Mouse (Mus musculus): ENCODE results near the gene Farp1. TPM values are rescaled to one million over a fixed set of nuclear protein-coding genes. Genes with fewer than 3 reads are reported as not detected.

The Farp1 gene
- polyA plus RNA-seq, 1 experiment from 2014 or later: 22.4 TPM

- 91% methylated on average over 9 of the region's 9 CpGs for WGBS
- no peak for DNase-seq (ENCODE audit: low spot score, missing footprints)
- Histone ChIP-seq H3K27ac (ENCODE audit: low read depth, low read length) (no peak overlapping the region), H3K4me2 (no peak overlapping the region), H3K27me3 (ENCODE audit: control insufficient read depth, insufficient read depth, low read length) (no peaks in the 10 kb centered on the region), H3K9ac (ENCODE audit: low read length) (no peak overlapping the region), H3K9me3 (ENCODE audit: control insufficient read depth, low read length) (no peaks in the 10 kb centered on the region), H3K36me3 (ENCODE audit: control insufficient read depth, insufficient read depth, low read length) (no peaks in the 10 kb centered on the region), H3K4me3 (ENCODE audit: low read depth, low read length) (no peak overlapping the region), H3K4me1 (ENCODE audit: control insufficient read depth, insufficient read depth, low read length) (peaks cover 6% of the 10 kb centered on the region; the same call in 1 of the 2 replicates)
- no peak for ATAC-seq (ENCODE audit: low FRiP score)
Measured at GRCm38 (mm10) chr14:121175385-121175784, 140.4 kb downstream of the Farp1 start.

- no peak overlapping the region for H3K27ac ChIP-seq (ENCODE audit: low read depth, low read length)
- H3K36me3 ChIP-seq (ENCODE audit: control insufficient read depth, insufficient read depth, low read length): no peaks in the 10 kb centered on the region
- WGBS: 87% methylated on average over 4 of the region's 4 CpGs
- H3K4me2 ChIP-seq: no peak overlapping the region
- DNase-seq (ENCODE audit: low spot score, missing footprints) (no peak), ATAC-seq (ENCODE audit: low FRiP score) (no peak)
- H3K9ac ChIP-seq (ENCODE audit: low read length): no peak overlapping the region
- H3K4me1 ChIP-seq (ENCODE audit: control insufficient read depth, insufficient read depth, low read length): peaks cover 6% of the 10 kb centered on the region; the same call in 1 of the 2 replicates
- H3K9me3 ChIP-seq (ENCODE audit: control insufficient read depth, low read length): no peaks in the 10 kb centered on the region
- no peaks in the 10 kb centered on the region for H3K27me3 ChIP-seq (ENCODE audit: control insufficient read depth, insufficient read depth, low read length)
- no peak overlapping the region for H3K4me3 ChIP-seq (ENCODE audit: low read depth, low read length)
Measured at GRCm38 (mm10) chr14:121175861-121176260, 140.9 kb downstream of the Farp1 start.

GRCm38 (mm10) chr14:121177907-121178306 lies 142.9 kb downstream of the Farp1 start:
- H3K27ac ChIP-seq (ENCODE audit: low read depth, low read length): no peak overlapping the region
- WGBS: 88% methylated on average over 6 of the region's 6 CpGs
- H3K36me3 ChIP-seq (ENCODE audit: control insufficient read depth, insufficient read depth, low read length): no peaks in the 10 kb centered on the region
- DNase-seq (ENCODE audit: low spot score, missing footprints) (no peak), ATAC-seq (ENCODE audit: low FRiP score) (no peak)
- H3K4me2 ChIP-seq: no peak overlapping the region
- no peak overlapping the region for H3K9ac ChIP-seq (ENCODE audit: low read length)
- no peaks in the 10 kb centered on the region for H3K4me1 ChIP-seq (ENCODE audit: control insufficient read depth, insufficient read depth, low read length)
- H3K27me3 ChIP-seq (ENCODE audit: control insufficient read depth, insufficient read depth, low read length): no peaks in the 10 kb centered on the region
- no peak overlapping the region for H3K4me3 ChIP-seq (ENCODE audit: low read depth, low read length)
- no peaks in the 10 kb centered on the region for H3K9me3 ChIP-seq (ENCODE audit: control insufficient read depth, low read length)

- ATAC-seq (ENCODE audit: low FRiP score) (no peak), DNase-seq (ENCODE audit: low spot score, missing footprints) (no peak)
- H3K4me2 ChIP-seq: no peak overlapping the region
- H3K36me3 ChIP-seq (ENCODE audit: control insufficient read depth, insufficient read depth, low read length): no peaks in the 10 kb centered on the region
- no peak overlapping the region for H3K4me3 ChIP-seq (ENCODE audit: low read depth, low read length)
- no peaks in the 10 kb centered on the region for H3K4me1 ChIP-seq (ENCODE audit: control insufficient read depth, insufficient read depth, low read length)
- no peaks in the 10 kb centered on the region for H3K27me3 ChIP-seq (ENCODE audit: control insufficient read depth, insufficient read depth, low read length)
- H3K9ac ChIP-seq (ENCODE audit: low read length): no peak overlapping the region
- H3K27ac ChIP-seq (ENCODE audit: low read depth, low read length): no peak overlapping the region
- WGBS: 85% methylated on average over 9 of the region's 9 CpGs
- H3K9me3 ChIP-seq (ENCODE audit: control insufficient read depth, low read length): no peaks in the 10 kb centered on the region
Measured at GRCm38 (mm10) chr14:121180611-121181010, 145.6 kb downstream of the Farp1 start.

- WGBS: 82% methylated on average over 4 of the region's 4 CpGs
- no peaks in the 10 kb centered on the region for H3K27me3 ChIP-seq (ENCODE audit: control insufficient read depth, insufficient read depth, low read length)
- no peak overlapping the region for H3K27ac ChIP-seq (ENCODE audit: low read depth, low read length)
- H3K9ac ChIP-seq (ENCODE audit: low read length): no peak overlapping the region
- H3K4me1 ChIP-seq (ENCODE audit: control insufficient read depth, insufficient read depth, low read length): no peaks in the 10 kb centered on the region
- DNase-seq (ENCODE audit: low spot score, missing footprints) (no peak), ATAC-seq (ENCODE audit: low FRiP score) (no peak)
- no peaks in the 10 kb centered on the region for H3K9me3 ChIP-seq (ENCODE audit: control insufficient read depth, low read length)
- no peaks in the 10 kb centered on the region for H3K36me3 ChIP-seq (ENCODE audit: control insufficient read depth, insufficient read depth, low read length)
- no peak overlapping the region for H3K4me2 ChIP-seq
- no peak overlapping the region for H3K4me3 ChIP-seq (ENCODE audit: low read depth, low read length)
Measured at GRCm38 (mm10) chr14:121181798-121182197, 146.8 kb downstream of the Farp1 start.

- Histone ChIP-seq H3K27me3 (ENCODE audit: control insufficient read depth, insufficient read depth, low read length) (no peaks in the 10 kb centered on the region), H3K4me3 (ENCODE audit: low read depth, low read length) (no peak overlapping the region), H3K36me3 (ENCODE audit: control insufficient read depth, insufficient read depth, low read length) (no peaks in the 10 kb centered on the region), H3K4me2 (no peak overlapping the region), H3K27ac (ENCODE audit: low read depth, low read length) (no peak overlapping the region), H3K4me1 (ENCODE audit: control insufficient read depth, insufficient read depth, low read length) (no peaks in the 10 kb centered on the region), H3K9me3 (ENCODE audit: control insufficient read depth, low read length) (no peaks in the 10 kb centered on the region), H3K9ac (ENCODE audit: low read length) (no peak overlapping the region)
- ATAC-seq (ENCODE audit: low FRiP score): no peak
- no peak for DNase-seq (ENCODE audit: low spot score, missing footprints)
- 87% methylated on average over 8 of the region's 8 CpGs for WGBS
Measured at GRCm38 (mm10) chr14:121182967-121183366, 148.0 kb downstream of the Farp1 start.

- Histone ChIP-seq H3K4me2 (no peak overlapping the region), H3K9me3 (ENCODE audit: control insufficient read depth, low read length) (no peaks in the 10 kb centered on the region), H3K36me3 (ENCODE audit: control insufficient read depth, insufficient read depth, low read length) (no peaks in the 10 kb centered on the region), H3K9ac (ENCODE audit: low read length) (no peak overlapping the region), H3K4me3 (ENCODE audit: low read depth, low read length) (no peak overlapping the region), H3K27ac (ENCODE audit: low read depth, low read length) (no peak overlapping the region), H3K4me1 (ENCODE audit: control insufficient read depth, insufficient read depth, low read length) (no peaks in the 10 kb centered on the region), H3K27me3 (ENCODE audit: control insufficient read depth, insufficient read depth, low read length) (no peaks in the 10 kb centered on the region)
- DNase-seq (ENCODE audit: low spot score, missing footprints) (no peak), ATAC-seq (ENCODE audit: low FRiP score) (no peak)
- WGBS: 81% methylated on average over 8 of the region's 8 CpGs
Measured at GRCm38 (mm10) chr14:121183414-121184130, 148.6 kb downstream of the Farp1 start.

GRCm38 (mm10) chr14:121184351-121184750 lies 149.4 kb downstream of the Farp1 start:
- no peak overlapping the region for H3K9ac ChIP-seq (ENCODE audit: low read length)
- ATAC-seq (ENCODE audit: low FRiP score) (no peak), DNase-seq (ENCODE audit: low spot score, missing footprints) (no peak)
- H3K4me3 ChIP-seq (ENCODE audit: low read depth, low read length): no peak overlapping the region
- 94% methylated on average over 8 of the region's 8 CpGs for WGBS
- no peaks in the 10 kb centered on the region for H3K4me1 ChIP-seq (ENCODE audit: control insufficient read depth, insufficient read depth, low read length)
- no peaks in the 10 kb centered on the region for H3K9me3 ChIP-seq (ENCODE audit: control insufficient read depth, low read length)
- no peaks in the 10 kb centered on the region for H3K27me3 ChIP-seq (ENCODE audit: control insufficient read depth, insufficient read depth, low read length)
- H3K27ac ChIP-seq (ENCODE audit: low read depth, low read length): no peak overlapping the region
- no peak overlapping the region for H3K4me2 ChIP-seq
- no peaks in the 10 kb centered on the region for H3K36me3 ChIP-seq (ENCODE audit: control insufficient read depth, insufficient read depth, low read length)

- no peak overlapping the region for H3K9ac ChIP-seq (ENCODE audit: low read length)
- H3K4me2 ChIP-seq: no peak overlapping the region
- no peak for DNase-seq (ENCODE audit: low spot score, missing footprints)
- WGBS: 93% methylated on average over 8 of the region's 8 CpGs
- no peaks in the 10 kb centered on the region for H3K4me1 ChIP-seq (ENCODE audit: control insufficient read depth, insufficient read depth, low read length)
- ATAC-seq (ENCODE audit: low FRiP score): no peak
- no peaks in the 10 kb centered on the region for H3K9me3 ChIP-seq (ENCODE audit: control insufficient read depth, low read length)
- H3K36me3 ChIP-seq (ENCODE audit: control insufficient read depth, insufficient read depth, low read length): no peaks in the 10 kb centered on the region
- no peaks in the 10 kb centered on the region for H3K27me3 ChIP-seq (ENCODE audit: control insufficient read depth, insufficient read depth, low read length)
- H3K27ac ChIP-seq (ENCODE audit: low read depth, low read length): no peak overlapping the region
- no peak overlapping the region for H3K4me3 ChIP-seq (ENCODE audit: low read depth, low read length)
Measured at GRCm38 (mm10) chr14:121186402-121186894, 151.4 kb downstream of the Farp1 start.

Measured in midbrain, embryonic 11.5 days (tissue).